Mouse (Mus musculus) retina, adult 2 months (tissue): ENCODE data around the gene Oxsr1.
"Not testable (repeated sequence)": the region's sequence is repeated elsewhere in the genome, so short reads cannot be mapped to it uniquely, and the experiment has no call there.

Source experiments
- DNase-seq: peaks from one replicate; pipeline ENCODE4 v3.0.0-alpha.2; 2012; ENCODE audit warnings: low read depth, low spot score

Gene Oxsr1

GRCm38 (mm10) chr9:119219667-119220066 is 102.6 kb downstream of the Oxsr1 start:
- no peak for DNase-seq

DNA sequence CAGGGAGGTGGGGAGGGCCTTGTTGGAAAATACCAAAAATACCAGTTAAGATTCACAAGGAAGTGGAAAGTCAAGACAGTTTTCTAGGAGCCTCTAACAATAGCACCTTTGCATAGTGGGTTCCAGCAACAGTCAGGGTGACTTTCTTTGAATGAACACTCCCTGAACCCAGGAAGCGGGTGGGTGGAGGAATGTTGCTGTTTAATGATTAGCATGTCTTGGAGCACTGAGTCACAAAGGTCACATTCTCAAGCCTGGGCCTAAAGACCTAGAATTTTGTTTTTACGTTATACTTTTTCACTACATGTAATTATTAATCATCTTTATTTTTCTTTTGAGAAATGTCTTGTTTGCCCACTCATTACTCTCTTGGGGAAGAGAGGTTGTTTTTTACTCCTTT is 106.9 kb downstream of the Oxsr1 start:
- DNase-seq = not testable (repeated sequence)

DNA sequence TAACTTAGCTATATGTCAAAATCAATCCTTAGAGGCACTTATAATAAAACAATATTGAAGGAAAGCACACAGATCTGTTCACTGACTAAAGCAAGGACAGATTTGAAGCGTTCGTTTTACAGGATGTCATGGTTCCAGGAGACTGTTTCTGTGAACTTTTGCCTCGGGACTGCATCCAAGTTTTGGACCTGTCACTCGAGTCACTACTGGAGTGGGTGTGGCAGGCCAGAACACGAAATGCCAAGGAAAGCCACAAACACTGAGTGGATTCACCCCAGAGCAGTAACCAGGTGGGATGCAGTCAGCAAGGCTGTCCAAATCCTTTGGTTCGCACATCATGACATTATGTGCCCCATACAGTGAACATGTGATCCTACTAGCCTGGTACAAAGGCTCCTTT is 107.6 kb downstream of the Oxsr1 start:
- no peak for DNase-seq

- DNase-seq = no peak
Observed at GRCm38 (mm10) chr9:119212996-119213395, 109.2 kb downstream of the Oxsr1 start.

GRCm38 (mm10) chr9:119208998-119209397 is 113.2 kb downstream of the Oxsr1 start, which contains the start of gene Slc22a13:
TSS of gene Slc22a13 (minus strand) at chr9:119209098.
- DNase-seq = no peak

- no peak for DNase-seq
Observed at GRCm38 (mm10) chr9:119207113-119207512, 115.1 kb downstream of the Oxsr1 start.

GRCm38 (mm10) chr9:119206666-119207065 is 115.6 kb downstream of the Oxsr1 start:
- DNase-seq = no peak

- no peak for DNase-seq
Observed at GRCm38 (mm10) chr9:119205756-119206155, 116.5 kb downstream of the Oxsr1 start.

DNA sequence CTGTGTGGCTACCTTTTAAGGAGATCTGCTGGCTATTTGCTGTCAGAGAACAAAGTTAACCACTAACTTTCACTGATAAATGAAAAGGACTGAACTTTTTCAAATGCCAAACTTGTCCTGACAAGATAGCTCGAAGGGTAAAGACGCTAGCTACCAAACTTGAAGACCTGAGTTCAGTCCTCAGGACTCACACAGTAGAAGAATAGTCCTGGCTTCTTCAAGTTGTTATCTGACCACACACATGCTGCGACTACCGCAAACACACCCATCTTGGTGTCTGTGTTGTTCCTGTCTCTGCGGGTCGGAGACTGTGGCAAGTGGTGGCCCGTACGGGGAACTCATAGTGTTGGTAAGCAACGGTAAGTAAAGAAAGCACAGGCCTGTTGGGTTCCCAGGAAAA is 118.6 kb downstream of the Oxsr1 start:
- no peak for DNase-seq

- no peak for DNase-seq
Observed at GRCm38 (mm10) chr9:119201653-119202052, 120.6 kb downstream of the Oxsr1 start.

DNA sequence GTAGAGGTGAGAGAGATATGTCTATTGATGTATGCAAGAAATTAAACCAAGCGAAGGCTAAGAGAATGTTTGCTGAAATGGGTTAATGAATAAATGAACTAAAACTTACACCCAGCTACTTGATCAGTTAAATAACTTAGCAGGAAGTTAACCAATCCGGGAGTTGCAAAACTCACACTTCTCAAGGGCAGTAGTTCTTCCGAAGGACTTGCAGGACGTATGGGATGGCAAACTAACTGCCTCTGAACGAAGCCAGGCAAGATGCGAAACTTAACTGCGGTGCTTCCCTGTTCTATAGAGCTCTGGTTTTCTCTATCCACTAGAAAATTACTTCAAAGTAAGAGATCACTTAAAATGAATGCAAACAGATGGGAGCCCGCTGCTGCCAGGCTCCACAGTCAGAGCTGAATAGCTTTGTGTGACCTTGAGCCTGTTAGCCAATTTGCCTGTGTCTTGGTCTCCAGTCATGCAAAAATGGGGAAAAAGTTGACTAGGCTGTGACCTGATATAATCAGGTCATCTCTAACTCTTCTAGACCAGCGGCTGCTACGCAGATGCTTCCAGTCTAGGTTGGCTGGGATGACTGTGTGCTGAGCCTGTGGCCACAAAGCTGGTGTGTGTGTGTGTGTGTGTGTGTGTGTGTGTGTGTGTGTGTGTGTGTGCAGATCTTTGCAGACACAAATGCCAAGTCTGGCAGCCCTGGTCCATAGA is 122.9 kb downstream of the Oxsr1 start:
- no peak for DNase-seq

DNA sequence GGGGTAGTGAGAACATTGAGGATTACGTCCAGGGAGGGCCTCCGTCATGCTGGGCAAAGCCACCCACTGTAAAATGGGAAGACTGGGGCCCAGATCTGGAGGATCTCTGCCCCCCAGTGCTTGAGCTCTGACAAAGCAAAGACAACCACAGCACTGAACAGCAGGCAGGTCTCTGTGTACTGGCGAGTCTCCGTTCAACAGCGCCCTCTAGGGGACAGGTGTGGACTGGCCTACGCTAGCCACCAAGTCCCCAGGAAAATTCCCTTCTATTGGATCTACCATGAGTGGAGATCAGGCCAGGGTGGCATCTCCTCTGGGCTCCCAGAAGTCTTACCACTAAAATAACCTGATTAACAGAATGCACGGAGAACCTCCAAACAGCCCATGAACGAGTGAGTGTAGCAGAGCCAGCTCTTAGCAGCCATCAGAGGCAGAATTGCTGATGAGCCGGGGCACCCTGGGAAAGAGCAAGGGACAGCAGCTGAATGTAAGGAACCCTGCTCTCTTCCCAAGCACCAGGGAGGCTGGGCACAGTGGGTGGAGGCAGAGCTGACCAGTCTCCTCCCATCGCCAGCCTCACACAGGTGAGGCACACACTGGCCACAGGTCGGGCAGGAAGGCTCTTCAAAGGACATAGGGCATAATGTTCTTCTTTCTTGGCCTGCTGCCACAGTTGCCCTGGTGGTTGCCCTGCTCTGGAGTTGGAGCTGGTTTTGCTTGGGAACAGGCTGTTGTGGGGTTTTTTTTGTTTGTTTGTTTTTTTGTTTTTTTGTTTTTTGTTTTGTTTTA is 129.8 kb downstream of the Oxsr1 start:
- DNase-seq = no peak
